Mouse (Mus musculus) neural tube, embryonic 12.5 days (tissue): ENCODE measurements around the gene Fry. TPM values are rescaled to one million over a fixed set of nuclear protein-coding genes. Genes with fewer than 3 reads are reported as not detected.

Experiments
- ATAC-seq: fragments of 200-750 bp; cut with Nextera tagmentation; 2 replicates; pipeline ENCODE4 v1.8.0; 2017; ENCODE audit warnings: low read depth, mild to moderate bottlenecking, moderate TSS enrichment, moderate library complexity; ENCODE audit not compliant: low FRiP score
- H3K27ac ChIP-seq: fragments of 300-500 bp; sonication (generic); 2 replicates; pipeline ENCODE4 v1.5.1; 2016
- H3K27me3 ChIP-seq: fragments of 300-500 bp; sonication (generic); replicated peaks from 2 replicates; pipeline ENCODE4 v1.6.1; 2016; ENCODE audit warnings: mild to moderate bottlenecking
- H3K36me3 ChIP-seq: fragments of 300-500 bp; sonication (generic); 2 replicates; pipeline ENCODE4 v1.6.1; 2016; ENCODE audit warnings: mild to moderate bottlenecking
- H3K4me1 ChIP-seq: fragments of 300-500 bp; sonication (generic); 2 replicates; pipeline ENCODE4 v1.6.1; 2016
- H3K4me2 ChIP-seq: fragments of 300-500 bp; sonication (generic); replicated peaks from 2 replicates; pipeline ENCODE4 v1.6.1; 2016; ENCODE audit warnings: mild to moderate bottlenecking
- H3K4me3 ChIP-seq: fragments of 300-500 bp; sonication (generic); 2 replicates; pipeline ENCODE4 v1.5.1; 2016
- H3K9ac ChIP-seq: fragments of 300-500 bp; sonication (generic); 2 replicates; pipeline ENCODE4 v1.6.1; 2016; ENCODE audit warnings: mild to moderate bottlenecking
- H3K9me3 ChIP-seq: fragments of 300-500 bp; sonication (generic); 2 replicates; pipeline ENCODE4 v1.6.1; 2016; ENCODE audit warnings: mild to moderate bottlenecking
- WGBS: fragments of 180-500 bp; shearing (Covaris S2); methylation state at CpG from one replicate; pipeline ENCODE4 v1.1.7; 2016; 5-methylcytosine and 5-hydroxymethylcytosine counted together
- polyA plus RNA-seq: library from polyadenylated mRNA; unstranded; fragments of >200 nt; fragmentation: Nextera tagmentation; extraction: Ambion mirVana; gene quantifications from 2 replicates; pipeline ENCODE4 v1.2.1, GENCODE M21; 2016

Fry gene
- polyA plus RNA-seq, 1 experiment from 2014 or later, result 31.9 TPM

DNA sequence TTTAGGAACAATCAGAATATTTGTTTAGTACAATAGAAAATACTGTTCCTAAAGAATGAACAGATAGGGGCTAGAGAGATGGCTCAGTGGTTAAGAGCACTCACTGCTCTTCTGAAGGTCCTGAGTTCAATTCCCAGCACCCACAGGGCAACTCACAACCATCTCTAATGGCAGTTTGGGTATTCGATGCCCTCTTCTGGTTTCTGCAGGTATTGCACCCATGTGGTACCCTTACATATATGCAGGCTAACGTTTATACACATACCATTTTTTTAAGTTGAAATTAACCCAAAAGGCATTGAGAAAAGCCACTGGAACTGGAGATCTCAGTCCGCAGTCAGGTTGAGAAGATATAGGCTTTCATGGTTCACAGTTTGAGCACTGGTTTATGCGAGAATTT, 248.6 kb downstream of the Fry start:
- no peak overlapping the region for H3K4me3 ChIP-seq
- H3K36me3 ChIP-seq, result peaks cover 4% of the 10 kb centered on the region; the same call in 1 of the 2 replicates
- H3K27me3 ChIP-seq, result no peaks in the 10 kb centered on the region
- H3K4me2 ChIP-seq, result no peak overlapping the region
- no peak for ATAC-seq
- no peaks in the 10 kb centered on the region for H3K4me1 ChIP-seq
- no peak overlapping the region for H3K9ac ChIP-seq
- WGBS, result 88% methylated on average over 4 of the region's 4 CpGs
- no peaks in the 10 kb centered on the region; the same call in 1 of the 2 replicates for H3K9me3 ChIP-seq
- no peak overlapping the region for H3K27ac ChIP-seq

GRCm38 (mm10) chr5:150370291-150370690, 251.8 kb downstream of the Fry start:
- H3K9me3 ChIP-seq, result no peaks in the 10 kb centered on the region; the same call in 1 of the 2 replicates
- H3K27me3 ChIP-seq, result no peaks in the 10 kb centered on the region
- H3K36me3 ChIP-seq, result peaks cover 8% of the 10 kb centered on the region
- ATAC-seq, result no peak
- 48% methylated on average over 6 of the region's 6 CpGs for WGBS
- H3K4me1 ChIP-seq, result no peaks in the 10 kb centered on the region
- no peak overlapping the region for H3K9ac ChIP-seq
- H3K4me2 ChIP-seq, result no peak overlapping the region
- no peak overlapping the region for H3K27ac ChIP-seq
- no peak overlapping the region for H3K4me3 ChIP-seq

GRCm38 (mm10) chr5:150370895-150371294, 252.4 kb downstream of the Fry start:
- ATAC-seq, result no peak
- H3K36me3 ChIP-seq, result peaks cover 8% of the 10 kb centered on the region

DNA sequence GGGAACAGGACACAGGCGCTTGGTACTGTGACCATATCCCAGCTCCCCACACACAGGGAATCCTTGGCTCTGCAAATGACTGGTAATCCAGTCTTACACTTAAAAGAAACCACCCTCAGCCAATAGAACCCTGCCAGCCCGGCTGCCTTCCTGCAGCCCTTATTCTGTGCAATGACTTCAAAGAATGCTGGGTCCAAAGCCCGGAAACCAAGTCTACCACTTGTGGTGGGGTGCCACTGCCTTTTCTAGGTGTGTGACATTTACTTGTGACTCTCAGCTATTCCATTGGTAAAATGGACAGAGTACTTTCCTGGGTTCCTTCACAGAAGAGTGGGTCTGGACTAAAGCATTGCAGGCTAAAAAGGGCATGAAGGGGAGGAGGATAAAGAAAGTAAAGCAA, 254.5 kb downstream of the Fry start:
- ATAC-seq, result no peak
- H3K9me3 ChIP-seq, result no peaks in the 10 kb centered on the region
- H3K27ac ChIP-seq, result no peak overlapping the region
- H3K36me3 ChIP-seq, result peaks cover 8% of the 10 kb centered on the region
- no peak overlapping the region for H3K4me2 ChIP-seq
- WGBS, result 75% methylated on average over 3 of the region's 3 CpGs
- H3K4me3 ChIP-seq, result no peak overlapping the region
- H3K4me1 ChIP-seq, result no peaks in the 10 kb centered on the region
- H3K27me3 ChIP-seq, result no peaks in the 10 kb centered on the region
- no peak overlapping the region for H3K9ac ChIP-seq

More at GRCm38 (mm10) chr5:150370895-150371294, 252.4 kb downstream of the Fry start:
- no peak overlapping the region for H3K9ac ChIP-seq
- no peak overlapping the region for H3K4me2 ChIP-seq
- H3K4me3 ChIP-seq, result no peak overlapping the region
- H3K9me3 ChIP-seq, result no peaks in the 10 kb centered on the region; the same call in 1 of the 2 replicates
- H3K27ac ChIP-seq, result no peak overlapping the region
- H3K27me3 ChIP-seq, result no peaks in the 10 kb centered on the region
- no peaks in the 10 kb centered on the region for H3K4me1 ChIP-seq

- no peak overlapping the region for H3K9ac ChIP-seq
- no peak overlapping the region for H3K27ac ChIP-seq
- no peaks in the 10 kb centered on the region for H3K27me3 ChIP-seq
- no peak for ATAC-seq
- H3K9me3 ChIP-seq, result no peaks in the 10 kb centered on the region
- no peak overlapping the region for H3K4me2 ChIP-seq
- 63% methylated on average over 8 of the region's 8 CpGs for WGBS
- H3K4me1 ChIP-seq, result no peaks in the 10 kb centered on the region
- no peak overlapping the region for H3K4me3 ChIP-seq
- H3K36me3 ChIP-seq, result peaks cover 11% of the 10 kb centered on the region
Observed at GRCm38 (mm10) chr5:150374778-150375559, 256.5 kb downstream of the Fry start.

- no peak for ATAC-seq
Observed at GRCm38 (mm10) chr5:150378586-150378985, 260.1 kb downstream of the Fry start.

GRCm38 (mm10) chr5:150380767-150381166, 262.3 kb downstream of the Fry start:
- no peak overlapping the region for H3K4me3 ChIP-seq
- no peak overlapping the region for H3K9ac ChIP-seq
- H3K9me3 ChIP-seq, result no peaks in the 10 kb centered on the region
- no peak overlapping the region for H3K4me2 ChIP-seq
- no peaks in the 10 kb centered on the region for H3K4me1 ChIP-seq
- no peaks in the 10 kb centered on the region for H3K27me3 ChIP-seq
- H3K36me3 ChIP-seq, result peaks cover 32% of the 10 kb centered on the region
- 94% methylated on average over 10 of the region's 10 CpGs for WGBS
- H3K27ac ChIP-seq, result no peak overlapping the region
- ATAC-seq, result no peak

More at GRCm38 (mm10) chr5:150378586-150378985, 260.1 kb downstream of the Fry start:
- Histone ChIP-seq H3K9me3 (no peaks in the 10 kb centered on the region), H3K27ac (no peak overlapping the region), H3K4me1 (no peaks in the 10 kb centered on the region), H3K27me3 (no peaks in the 10 kb centered on the region), H3K4me3 (no peak overlapping the region), H3K36me3 (peaks cover 27% of the 10 kb centered on the region), H3K9ac (no peak overlapping the region), H3K4me2 (no peak overlapping the region)
- 87% methylated on average over 18 of the region's 18 CpGs for WGBS

DNA sequence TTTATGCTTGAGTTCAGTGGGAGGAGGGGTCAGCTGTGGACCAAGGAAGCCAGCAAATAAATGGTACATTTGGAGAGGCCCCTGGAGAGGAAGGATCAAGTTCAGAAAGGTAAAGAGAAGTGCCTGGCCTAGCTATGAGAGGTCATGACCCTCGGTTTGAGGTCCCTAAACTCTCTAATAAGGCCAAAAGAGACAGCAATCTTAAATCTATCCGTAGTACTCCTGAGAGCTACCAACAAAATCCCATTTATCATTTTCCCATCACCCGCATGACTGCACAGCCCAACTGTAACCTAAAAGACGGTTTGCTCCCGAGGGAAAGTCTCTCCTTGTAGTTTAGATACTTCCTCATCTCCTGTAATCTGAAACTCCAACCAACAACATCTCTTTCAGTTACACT, 264.0 kb downstream of the Fry start:
- no peak overlapping the region for H3K4me3 ChIP-seq
- no peaks in the 10 kb centered on the region for H3K9me3 ChIP-seq
- H3K9ac ChIP-seq, result no peak overlapping the region
- no peak for ATAC-seq
- no peaks in the 10 kb centered on the region for H3K4me1 ChIP-seq
- no peaks in the 10 kb centered on the region for H3K27me3 ChIP-seq
- no peak overlapping the region for H3K27ac ChIP-seq
- WGBS, result 65% methylated on average over 5 of the region's 5 CpGs
- peaks cover 42% of the 10 kb centered on the region for H3K36me3 ChIP-seq
- no peak overlapping the region for H3K4me2 ChIP-seq

DNA sequence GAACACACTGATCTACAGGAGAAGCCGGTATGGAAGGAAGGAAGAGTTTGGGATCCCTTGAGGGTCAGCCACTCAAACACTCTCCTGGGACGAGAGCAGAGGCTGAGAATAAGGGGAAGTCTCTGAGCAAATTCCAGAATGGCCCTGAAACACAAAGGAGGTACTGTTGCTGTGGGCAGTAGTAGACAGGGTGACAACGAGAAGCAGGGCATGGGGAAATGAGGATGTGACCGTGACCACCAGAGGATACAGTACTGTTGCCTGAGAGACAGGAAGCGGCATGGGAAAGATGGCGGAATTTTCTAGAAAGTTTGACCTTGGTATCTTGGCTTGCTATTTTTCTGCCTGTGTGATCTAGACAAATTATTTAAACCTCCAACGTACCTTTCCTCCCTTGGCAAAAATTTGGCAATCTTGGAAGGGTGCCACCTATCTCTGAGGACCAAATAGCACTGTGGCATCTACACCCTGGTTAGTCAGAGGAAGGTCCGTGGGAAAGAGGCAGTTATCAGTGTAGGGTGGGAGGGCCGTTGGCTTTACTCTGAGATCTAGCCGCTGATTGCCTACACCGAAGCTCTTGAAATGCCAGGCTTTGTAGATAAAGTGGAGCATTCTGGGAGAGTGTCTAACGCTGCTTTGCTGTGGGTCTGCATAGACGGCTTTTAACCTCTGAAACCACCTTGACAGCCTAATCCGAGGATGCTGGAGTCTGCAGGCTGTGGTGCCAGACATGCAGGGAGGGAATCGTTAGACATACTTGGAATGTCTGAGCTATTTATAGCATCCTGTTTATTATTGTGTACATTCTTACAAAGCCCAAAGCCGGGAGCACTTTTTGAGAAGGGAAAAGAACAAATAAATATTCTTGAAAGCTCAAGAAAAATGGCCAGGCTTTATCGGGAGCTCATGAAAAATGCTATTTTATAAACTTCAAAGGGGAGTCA, 266.1 kb downstream of the Fry start:
- ATAC-seq, result no peak
- Histone ChIP-seq H3K36me3 (peaks cover 47% of the 10 kb centered on the region), H3K9ac (no peak overlapping the region), H3K4me2 (no peak overlapping the region), H3K27ac (no peak overlapping the region), H3K9me3 (no peaks in the 10 kb centered on the region), H3K4me1 (no peaks in the 10 kb centered on the region), H3K27me3 (no peaks in the 10 kb centered on the region), H3K4me3 (no peak overlapping the region)
- 76% methylated on average over 17 of the region's 17 CpGs for WGBS

DNA sequence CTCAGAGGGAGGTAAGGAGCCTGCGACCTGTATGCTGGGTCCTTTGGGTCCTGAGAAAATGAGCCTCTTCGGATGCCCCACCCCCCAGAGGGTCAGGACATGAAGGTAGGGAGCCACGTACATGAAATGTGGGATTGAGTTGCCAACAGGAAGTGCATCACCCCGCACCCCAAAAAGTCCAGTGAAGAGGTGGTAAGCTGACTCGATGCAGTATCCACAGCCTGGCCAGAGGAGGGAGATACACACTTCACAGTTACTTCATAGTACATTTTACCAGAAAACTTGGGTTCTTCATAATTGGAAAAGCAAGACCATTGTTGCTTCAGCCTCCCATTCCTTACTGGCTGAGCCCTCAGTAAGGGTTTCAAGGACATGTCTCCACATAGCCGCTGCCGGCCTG, 266.8 kb downstream of the Fry start:
- Histone ChIP-seq H3K27ac (no peak overlapping the region), H3K4me2 (no peak overlapping the region), H3K4me1 (no peaks in the 10 kb centered on the region), H3K36me3 (peaks cover 42% of the 10 kb centered on the region), H3K4me3 (no peak overlapping the region), H3K9ac (no peak overlapping the region), H3K9me3 (no peaks in the 10 kb centered on the region), H3K27me3 (no peaks in the 10 kb centered on the region)
- no peak for ATAC-seq
- WGBS, result 84% methylated on average over 7 of the region's 7 CpGs

DNA sequence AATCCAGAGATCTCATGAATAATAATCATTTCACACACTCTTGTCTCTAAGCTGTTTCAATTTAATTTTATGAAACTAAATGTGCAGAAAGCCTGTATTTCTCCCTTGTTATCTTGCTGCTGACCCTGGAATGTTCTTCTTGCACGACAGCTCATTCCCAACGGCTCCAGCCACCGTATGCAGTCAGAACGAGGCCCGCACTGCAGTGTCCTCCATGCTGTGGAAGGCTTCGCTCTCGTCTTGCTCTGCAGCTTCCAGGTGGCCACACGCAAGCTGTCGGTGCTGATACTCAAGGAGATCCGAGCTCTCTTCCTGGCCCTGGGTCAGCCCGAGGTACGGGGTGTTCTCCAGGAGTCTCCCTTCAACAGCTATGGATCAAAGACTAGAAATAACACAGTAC, 270.2 kb downstream of the Fry start:
- Histone ChIP-seq H3K4me2 (no peak overlapping the region), H3K27ac (no peak overlapping the region), H3K4me1 (no peaks in the 10 kb centered on the region), H3K9me3 (0 out of 2 replicates have a peak, but pooled peaks cover under 1% of the 10 kb centered on the region), H3K36me3 (peaks cover 31% of the 10 kb centered on the region), H3K9ac (no peak overlapping the region), H3K27me3 (no peaks in the 10 kb centered on the region), H3K4me3 (no peak overlapping the region)
- ATAC-seq, result no peak
- 85% methylated on average over 12 of the region's 12 CpGs for WGBS

- Histone ChIP-seq H3K4me3 (no peak overlapping the region), H3K4me1 (no peaks in the 10 kb centered on the region), H3K9me3 (peaks cover 10% of the 10 kb centered on the region), H3K27ac (no peak overlapping the region), H3K9ac (no peak overlapping the region), H3K27me3 (no peaks in the 10 kb centered on the region), H3K4me2 (no peak overlapping the region), H3K36me3 (peaks cover 39% of the 10 kb centered on the region)
- ATAC-seq, result no peak
- WGBS, result 80% methylated on average over 10 of the region's 10 CpGs
Observed at GRCm38 (mm10) chr5:150389589-150390377, 271.3 kb downstream of the Fry start.
